16 mouse cellular contexts compared by ENCODE assay signal in the genomic region with DNA sequence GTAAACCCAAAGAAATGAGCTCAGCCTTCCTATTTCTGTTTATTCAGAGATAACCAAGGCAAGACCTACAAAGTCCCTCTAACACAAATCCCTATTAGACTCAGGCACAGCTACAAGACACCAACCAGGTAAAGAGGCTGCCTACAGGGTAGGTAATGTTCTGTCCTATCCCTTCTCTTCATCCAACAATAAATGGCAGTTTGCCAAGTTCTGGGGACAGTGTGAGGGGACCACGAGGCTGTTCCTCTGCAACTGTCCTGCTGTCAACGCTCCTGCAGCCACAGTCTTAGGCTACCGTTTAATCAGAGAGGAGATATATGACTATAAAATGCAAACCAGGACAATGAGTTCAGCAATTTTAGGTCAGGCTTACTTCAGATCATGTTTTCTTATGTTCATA. TPM values are rescaled to one million over a fixed set of nuclear protein-coding genes. Genes with fewer than 3 reads are reported as not detected.
DNase-seq lines count a peak whose midpoint lies in the region; ATAC-seq lines count a peak whose summit lies in the region.
"Had no signal": no experiment of that assay in that cellular context is flagged by ENCODE, and none has a peak within 500 bp of the region (broad histone marks: within the 10 kb centered on the region; RNA-seq: fewer than 3 reads in every experiment).

No protein-coding gene starts in this region.

- intact Hi-C loops in left cerebral cortex, postnatal 25 days (cut with DNase I), result no loop called here

- peak; percentile 32; the same call in 1 of the 2 replicates for ATAC-seq in megakaryocyte progenitor cell, adult 5-6 weeks (replicated peaks; ENCODE audit: poor library complexity)
- ATAC-seq: forebrain, embryonic 13.5 days; forebrain, postnatal 0 days had no signal

- peak; percentile 11 to 43 for DNase-seq in cerebellum, postnatal 10 days
- DNase-seq in cerebellum, postnatal 25 days, result no peak
- DNase-seq in retina, postnatal 1 day, result peak; percentile 44
- DNase-seq in retina, embryonic 14.5 days (ENCODE audit: low spot score), result no peak
- DNase-seq in embryo, embryonic 9.5 days (ENCODE audit: extremely low spot score), result no peak
- DNase-seq in left cerebral cortex, postnatal 25 days (ENCODE audit: low spot score in 2 of 2), result no peak
- DNase-seq: adrenal gland, adult 8-10 months; adrenal gland, postnatal 36 days; cerebellum, adult 11 months; cerebellum, adult 8-10 months; cerebellum, postnatal 36 days; forebrain, postnatal 0 days; gastrocnemius, postnatal 36 days; heart, postnatal 14 days had no signal

RNA-seq across cellular contexts. Expression of gene Sms, which starts 14.8 kb away (rescaled TPM):
- total RNA-seq in megakaryocyte progenitor cell, adult 5-6 weeks (2015), result 72.2 and 75.0 TPM in 2 replicates
- 66.5 and 67.4 TPM in 2 replicates for total RNA-seq in megakaryocyte progenitor cell, adult 5-6 weeks (2017)
- 10 to 100 TPM; 65.5 to 78.4 TPM for total RNA-seq in left cerebral cortex, postnatal 25 days (2021)

Comparison
In these comparisons a context has a peak if more than half of its experiments do, and no peak if none do; other contexts are left out.
1. DNase-seq: peak in cerebellum, postnatal 10 days (2 of 2) and retina, postnatal 1 day (single experiment); none in cerebellum, postnatal 25 days (0 of 2), retina, embryonic 14.5 days (single experiment), embryo, embryonic 9.5 days (single experiment) and left cerebral cortex, postnatal 25 days (0 of 2).